Mouse (Mus musculus): ENCODE measurements around the gene Ptbp1.

Gene Ptbp1

GRCm38 (mm10) chr10:79814271-79814842, 39.9 kb upstream of the Ptbp1 start:
- peaks cover 24% of the 10 kb centered on the region for H3K36me3 ChIP-seq (ENCODE audit: insufficient read depth, low read length)
- TF ChIP-seq POU5F1 (IDR thresholded peaks at IDR 0.05; ENCODE audit: borderline replicate concordance, low read length) = no peak
- no peak for TF ChIP-seq CTCF (conservative IDR thresholded peaks at IDR 0.05; ENCODE audit: low read length)
- TF ChIP-seq NANOG (IDR thresholded peaks at IDR 0.05; ENCODE audit: borderline replicate concordance, low read length) = no peak
- H3K9me3 ChIP-seq (ENCODE audit: low read length) = peaks cover 5% of the 10 kb centered on the region; the same call in 1 of the 2 replicates
- H3K4me3 ChIP-seq (replicated peaks; ENCODE audit: low read length) = no peak overlapping the region
- H3K4me1 ChIP-seq (replicated peaks; ENCODE audit: low read depth, low read length) = peaks cover 54% of the 10 kb centered on the region
- no peaks in the 10 kb centered on the region for H3K27me3 ChIP-seq (ENCODE audit: insufficient read depth, low read length)

GRCm38 (mm10) chr10:79815671-79816494, 38.3 kb upstream of the Ptbp1 start:
- Histone ChIP-seq H3K27me3 (ENCODE audit: insufficient read depth, low read length) (peaks cover 2% of the 10 kb centered on the region; the same call in 1 of the 2 replicates), H3K36me3 (ENCODE audit: insufficient read depth, low read length) (peaks cover 16% of the 10 kb centered on the region), H3K4me3 (replicated peaks; ENCODE audit: low read length) (peak overlapping the region; percentile 32; the same call in 1 of the 2 replicates), H3K4me1 (replicated peaks; ENCODE audit: low read depth, low read length) (peaks cover 67% of the 10 kb centered on the region), H3K9me3 (ENCODE audit: low read length) (peaks cover 5% of the 10 kb centered on the region; the same call in 1 of the 2 replicates)
- TF ChIP-seq NANOG (IDR thresholded peaks at IDR 0.05; ENCODE audit: borderline replicate concordance, low read length) (no peak), CTCF (conservative IDR thresholded peaks at IDR 0.05; ENCODE audit: low read length) (no peak), POU5F1 (IDR thresholded peaks at IDR 0.05; ENCODE audit: borderline replicate concordance, low read length) (no peak)

- TF ChIP-seq CTCF (conservative IDR thresholded peaks at IDR 0.05; ENCODE audit: low read length) = peak; percentile 42
- TF ChIP-seq POU5F1 (IDR thresholded peaks at IDR 0.05; ENCODE audit: borderline replicate concordance, low read length) = no peak
- peaks cover 7% of the 10 kb centered on the region for H3K36me3 ChIP-seq (ENCODE audit: insufficient read depth, low read length)
These were observed 37.1 kb upstream of the Ptbp1 start for GRCm38 (mm10) chr10:79817111-79817510.

GRCm38 (mm10) chr10:79818225-79818624, 36.0 kb upstream of the Ptbp1 start:
- H3K27me3 ChIP-seq (ENCODE audit: insufficient read depth, low read length) = peaks cover 11% of the 10 kb centered on the region; the same call in 1 of the 2 replicates
- peaks cover 81% of the 10 kb centered on the region for H3K4me1 ChIP-seq (replicated peaks; ENCODE audit: low read depth, low read length)
- H3K4me3 ChIP-seq (replicated peaks; ENCODE audit: low read length) = no peak overlapping the region
- H3K36me3 ChIP-seq (ENCODE audit: insufficient read depth, low read length) = peaks cover 7% of the 10 kb centered on the region
- no peak for TF ChIP-seq CTCF (conservative IDR thresholded peaks at IDR 0.05; ENCODE audit: low read length)
- TF ChIP-seq POU5F1 (IDR thresholded peaks at IDR 0.05; ENCODE audit: borderline replicate concordance, low read length) = no peak
- TF ChIP-seq NANOG (IDR thresholded peaks at IDR 0.05; ENCODE audit: borderline replicate concordance, low read length) = no peak
- no peaks in the 10 kb centered on the region for H3K9me3 ChIP-seq (ENCODE audit: low read length)

More at GRCm38 (mm10) chr10:79817111-79817510, 37.1 kb upstream of the Ptbp1 start:
- peaks cover 73% of the 10 kb centered on the region for H3K4me1 ChIP-seq (replicated peaks; ENCODE audit: low read depth, low read length)
- H3K27me3 ChIP-seq (ENCODE audit: insufficient read depth, low read length) = peaks cover 10% of the 10 kb centered on the region; the same call in 1 of the 2 replicates
- H3K4me3 ChIP-seq (replicated peaks; ENCODE audit: low read length) = no peak overlapping the region
- no peaks in the 10 kb centered on the region for H3K9me3 ChIP-seq (ENCODE audit: low read length)

GRCm38 (mm10) chr10:79819606-79820005, 34.6 kb upstream of the Ptbp1 start:
- peaks cover 11% of the 10 kb centered on the region; the same call in 1 of the 2 replicates for H3K27me3 ChIP-seq (ENCODE audit: insufficient read depth, low read length)
- TF ChIP-seq POU5F1 (IDR thresholded peaks at IDR 0.05; ENCODE audit: borderline replicate concordance, low read length) = no peak
- no peak for TF ChIP-seq CTCF (conservative IDR thresholded peaks at IDR 0.05; ENCODE audit: low read length)
- TF ChIP-seq NANOG (IDR thresholded peaks at IDR 0.05; ENCODE audit: borderline replicate concordance, low read length) = no peak
- no peaks in the 10 kb centered on the region for H3K9me3 ChIP-seq (ENCODE audit: low read length)
- H3K36me3 ChIP-seq (ENCODE audit: insufficient read depth, low read length) = peaks cover 7% of the 10 kb centered on the region
- H3K4me3 ChIP-seq (replicated peaks; ENCODE audit: low read length) = peak overlapping the region; percentile 41
- peaks cover 95% of the 10 kb centered on the region for H3K4me1 ChIP-seq (replicated peaks; ENCODE audit: low read depth, low read length)

- Histone ChIP-seq H3K4me1 (replicated peaks; ENCODE audit: low read depth, low read length) (peaks cover 96% of the 10 kb centered on the region), H3K9me3 (ENCODE audit: low read length) (no peaks in the 10 kb centered on the region), H3K27me3 (ENCODE audit: insufficient read depth, low read length) (peaks cover 13% of the 10 kb centered on the region; the same call in 1 of the 2 replicates), H3K4me3 (replicated peaks; ENCODE audit: low read length) (peak overlapping the region; percentile 37; the same call in 1 of the 2 replicates), H3K36me3 (ENCODE audit: insufficient read depth, low read length) (peaks cover 4% of the 10 kb centered on the region)
- TF ChIP-seq POU5F1 (IDR thresholded peaks at IDR 0.05; ENCODE audit: borderline replicate concordance, low read length) = no peak
- no peak for TF ChIP-seq NANOG (IDR thresholded peaks at IDR 0.05; ENCODE audit: borderline replicate concordance, low read length)
- no peak for TF ChIP-seq CTCF (conservative IDR thresholded peaks at IDR 0.05; ENCODE audit: low read length)
These were observed 34.0 kb upstream of the Ptbp1 start for GRCm38 (mm10) chr10:79820277-79820676.

GRCm38 (mm10) chr10:79820782-79821181, 33.4 kb upstream of the Ptbp1 start, which contains the start of gene Misp:
Misp (plus strand) TSS chr10:79820989.
- Histone ChIP-seq H3K9me3 (ENCODE audit: low read length) (no peaks in the 10 kb centered on the region), H3K36me3 (ENCODE audit: insufficient read depth, low read length) (no peaks in the 10 kb centered on the region), H3K4me3 (replicated peaks; ENCODE audit: low read length) (peak within 1 kb of the TSS; percentile 41), H3K27me3 (ENCODE audit: insufficient read depth, low read length) (peaks cover 17% of the 10 kb centered on the region; the same call in 1 of the 2 replicates), H3K4me1 (replicated peaks; ENCODE audit: low read depth, low read length) (peaks cover 91% of the 10 kb centered on the region)
- TF ChIP-seq NANOG (IDR thresholded peaks at IDR 0.05; ENCODE audit: borderline replicate concordance, low read length) (no peak), POU5F1 (IDR thresholded peaks at IDR 0.05; ENCODE audit: borderline replicate concordance, low read length) (no peak), CTCF (conservative IDR thresholded peaks at IDR 0.05; ENCODE audit: low read length) (peak; percentile 31)

GRCm38 (mm10) chr10:79821731-79822130, 32.5 kb upstream of the Ptbp1 start:
- TF ChIP-seq POU5F1 (IDR thresholded peaks at IDR 0.05; ENCODE audit: borderline replicate concordance, low read length) (no peak), NANOG (IDR thresholded peaks at IDR 0.05; ENCODE audit: borderline replicate concordance, low read length) (no peak), CTCF (conservative IDR thresholded peaks at IDR 0.05; ENCODE audit: low read length) (no peak)
- peaks cover 21% of the 10 kb centered on the region; the same call in 1 of the 2 replicates for H3K27me3 ChIP-seq (ENCODE audit: insufficient read depth, low read length)
- no peaks in the 10 kb centered on the region for H3K36me3 ChIP-seq (ENCODE audit: insufficient read depth, low read length)
- no peaks in the 10 kb centered on the region for H3K9me3 ChIP-seq (ENCODE audit: low read length)
- H3K4me1 ChIP-seq (replicated peaks; ENCODE audit: low read depth, low read length) = peaks cover 81% of the 10 kb centered on the region
- peak overlapping the region; percentile 59; the same call in 1 of the 2 replicates for H3K4me3 ChIP-seq (replicated peaks; ENCODE audit: low read length)
